Mouse (Mus musculus) heart, embryonic 11.5 days (tissue): ENCODE measurements around the gene Ccl24. TPM values are rescaled to one million over a fixed set of nuclear protein-coding genes. Genes with fewer than 3 reads are reported as not detected.

Experiments
- ATAC-seq: fragments of 200-750 bp; cut with Nextera tagmentation; replicated peaks from 2 replicates; pipeline ENCODE4 v1.8.0; 2017; ENCODE audit warnings: moderate library complexity; ENCODE audit not compliant: insufficient number of reproducible peaks, low FRiP score, low TSS enrichment
- H3K27ac ChIP-seq: fragments of 300-500 bp; sonication (generic); 2 replicates; pipeline ENCODE4 v1.5.1; 2014; ENCODE audit warnings: mild to moderate bottlenecking, low read depth, low read length
- H3K27me3 ChIP-seq: fragments of 300-500 bp; sonication (generic); 2 replicates; pipeline ENCODE4 v1.6.1; 2014; ENCODE audit warnings: mild to moderate bottlenecking, low read length, mixed read lengths; ENCODE audit not compliant: control insufficient read depth, insufficient read depth
- H3K36me3 ChIP-seq: fragments of 300-500 bp; sonication (generic); 2 replicates; pipeline ENCODE4 v1.6.1; 2014; ENCODE audit warnings: mild to moderate bottlenecking, low read length, moderate library complexity, mixed read lengths; ENCODE audit not compliant: control insufficient read depth, insufficient read depth
- H3K4me1 ChIP-seq: fragments of 300-500 bp; sonication (generic); 2 replicates; pipeline ENCODE4 v1.6.1; 2014; ENCODE audit warnings: low read length; ENCODE audit not compliant: control insufficient read depth, insufficient read depth
- H3K4me2 ChIP-seq: fragments of 300-500 bp; sonication (generic); 2 replicates; pipeline ENCODE4 v1.6.1; 2014; ENCODE audit warnings: mild to moderate bottlenecking, moderate library complexity
- H3K4me3 ChIP-seq: fragments of 300-500 bp; sonication (generic); 2 replicates; pipeline ENCODE4 v1.5.1; 2014; ENCODE audit warnings: low read depth, low read length
- H3K9ac ChIP-seq: fragments of 300-500 bp; sonication (generic); 2 replicates; pipeline ENCODE4 v1.6.1; 2014; ENCODE audit warnings: mild to moderate bottlenecking, low read depth, low read length, moderate library complexity
- H3K9me3 ChIP-seq: fragments of 300-500 bp; sonication (generic); replicated peaks from 2 replicates; pipeline ENCODE4 v1.6.1; 2016; ENCODE audit warnings: low read length; ENCODE audit not compliant: control insufficient read depth
- WGBS: fragments of 180-500 bp; shearing (Covaris S2); extraction: QIAGEN DNeasy Blood & Tissue Kit; methylation state at CpG from one replicate; pipeline ENCODE4 v1.1.7; 2014; ENCODE audit not compliant: insufficient replicate concordance; 5-methylcytosine and 5-hydroxymethylcytosine counted together
- polyA plus RNA-seq: library from polyadenylated mRNA; unstranded; fragments of >200 nt; fragmentation: Nextera tagmentation; extraction: Ambion mirVana; gene quantifications from 2 replicates; pipeline ENCODE4 v1.2.1, GENCODE M21; 2014

Ccl24 gene
- polyA plus RNA-seq, 1 experiment from 2014 or later: 0.93 TPM

GRCm38 (mm10) chr5:135557051-135557450 lies 15.8 kb downstream of the Ccl24 start:
- WGBS: 18% methylated on average over 4 of the region's 4 CpGs
- Histone ChIP-seq H3K27me3 (no peaks in the 10 kb centered on the region), H3K9me3 (no peaks in the 10 kb centered on the region), H3K36me3 (no peaks in the 10 kb centered on the region), H3K9ac (no peak overlapping the region), H3K4me2 (no peak overlapping the region), H3K4me1 (no peaks in the 10 kb centered on the region), H3K27ac (no peak overlapping the region), H3K4me3 (no peak overlapping the region)
- ATAC-seq: no peak

DNA sequence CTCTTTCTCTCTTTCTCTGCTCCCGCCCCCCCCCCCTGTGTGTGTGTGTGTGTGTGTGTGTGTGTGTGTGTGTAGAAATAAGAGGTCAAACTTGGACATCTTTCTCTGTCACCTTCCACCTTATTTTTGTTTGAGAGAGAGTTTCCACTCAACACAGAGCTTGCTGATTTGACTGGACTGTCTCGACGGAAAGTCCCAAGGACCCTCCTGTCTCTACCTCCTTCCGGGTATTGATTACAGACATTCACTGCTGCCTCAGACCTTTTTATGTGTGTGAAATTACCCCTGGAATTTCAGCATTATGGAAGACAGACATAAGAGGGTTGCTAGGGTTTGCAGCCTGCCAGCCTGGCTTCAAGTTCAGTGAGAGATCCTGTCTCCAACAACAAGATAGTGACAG lies 16.6 kb downstream of the Ccl24 start:
- Histone ChIP-seq H3K4me3 (no peak overlapping the region), H3K4me1 (no peaks in the 10 kb centered on the region), H3K9me3 (no peaks in the 10 kb centered on the region), H3K27ac (no peak overlapping the region), H3K36me3 (no peaks in the 10 kb centered on the region), H3K4me2 (no peak overlapping the region), H3K9ac (no peak overlapping the region), H3K27me3 (no peaks in the 10 kb centered on the region)
- WGBS: 75% methylated on average over 3 of the region's 4 CpGs
- no peak for ATAC-seq

DNA sequence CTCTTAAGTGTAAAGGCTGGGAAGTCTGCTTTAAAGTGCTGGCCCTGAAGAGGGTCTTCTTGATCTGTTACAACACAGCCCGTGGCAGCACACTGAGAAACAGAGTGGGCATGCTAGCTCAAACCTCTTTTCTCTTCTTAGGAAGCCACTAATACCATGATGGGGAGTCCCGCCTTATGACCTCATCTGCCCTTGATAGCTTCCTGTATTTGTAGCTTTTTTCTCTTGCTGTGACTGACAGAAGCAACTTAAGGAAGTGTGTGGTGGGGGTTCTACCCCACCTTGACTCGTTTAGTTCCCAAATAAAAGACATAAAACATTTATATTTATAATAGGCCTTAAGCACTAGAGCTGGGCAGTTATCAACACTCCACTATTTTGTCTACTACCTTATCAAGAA lies 21.3 kb downstream of the Ccl24 start:
- no peak overlapping the region for H3K27ac ChIP-seq
- no peak overlapping the region for H3K4me3 ChIP-seq
- H3K27me3 ChIP-seq: no peaks in the 10 kb centered on the region
- no peaks in the 10 kb centered on the region for H3K36me3 ChIP-seq
- WGBS: 65% methylated on average over 3 of the region's 3 CpGs
- H3K4me2 ChIP-seq: no peak overlapping the region
- no peak for ATAC-seq
- H3K4me1 ChIP-seq: no peaks in the 10 kb centered on the region
- H3K9me3 ChIP-seq: no peaks in the 10 kb centered on the region
- no peak overlapping the region for H3K9ac ChIP-seq

GRCm38 (mm10) chr5:135550910-135551309 lies 21.9 kb downstream of the Ccl24 start:
- H3K9me3 ChIP-seq: no peaks in the 10 kb centered on the region
- H3K9ac ChIP-seq: no peak overlapping the region
- WGBS: 23% methylated on average over 3 of the region's 3 CpGs
- no peak overlapping the region for H3K27ac ChIP-seq
- no peak for ATAC-seq
- no peak overlapping the region for H3K4me2 ChIP-seq
- H3K36me3 ChIP-seq: no peaks in the 10 kb centered on the region
- H3K27me3 ChIP-seq: no peaks in the 10 kb centered on the region
- no peak overlapping the region for H3K4me3 ChIP-seq
- no peaks in the 10 kb centered on the region for H3K4me1 ChIP-seq

DNA sequence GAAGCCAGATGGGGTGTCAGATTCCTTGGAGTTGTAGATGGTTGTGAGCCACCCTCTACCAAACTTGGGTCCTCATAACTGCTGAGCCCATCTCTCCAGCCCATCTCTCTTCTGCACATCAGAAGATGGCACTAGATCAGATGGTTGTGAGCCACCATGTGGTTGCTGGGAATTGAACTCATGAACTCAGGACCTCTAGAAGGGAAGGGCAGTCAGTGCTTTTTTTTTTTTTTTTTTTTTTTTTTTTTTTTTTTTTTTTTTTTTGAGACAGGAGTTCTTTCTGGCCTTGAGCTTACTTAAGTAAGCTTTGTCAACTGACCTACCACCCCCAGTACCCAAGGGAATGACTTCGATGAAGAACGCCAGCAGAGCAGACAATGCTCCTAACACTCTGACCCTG lies 24.9 kb downstream of the Ccl24 start:
- no peak overlapping the region for H3K9ac ChIP-seq
- H3K4me3 ChIP-seq: no peak overlapping the region
- H3K27ac ChIP-seq: no peak overlapping the region
- 0 out of 2 replicates have a peak, but pooled peaks cover 2% of the 10 kb centered on the region for H3K4me1 ChIP-seq
- H3K36me3 ChIP-seq: no peaks in the 10 kb centered on the region
- no peaks in the 10 kb centered on the region for H3K27me3 ChIP-seq
- H3K4me2 ChIP-seq: no peak overlapping the region
- 88% methylated on average over 2 of the region's 2 CpGs for WGBS
- H3K9me3 ChIP-seq: no peaks in the 10 kb centered on the region
- ATAC-seq: no peak

GRCm38 (mm10) chr5:135544865-135545797 lies 27.7 kb downstream of the Ccl24 start, which contains the start of gene Hip1:
TSS of gene Hip1 (minus strand) at chr5:135545120.
- WGBS: under 1% methylated on average over 45 of the region's 46 CpGs
- ATAC-seq: peak; percentile 99
- H3K4me1 ChIP-seq: peaks cover 2% of the 10 kb centered on the region; the same call in 1 of the 2 replicates

GRCm38 (mm10) chr5:135544032-135544558 lies 28.8 kb downstream of the Ccl24 start:
- no peak for ATAC-seq
- Histone ChIP-seq H3K36me3 (no peaks in the 10 kb centered on the region), H3K27ac (0 out of 2 replicates have a peak overlapping the region, but pooled peaks have one; percentile 10), H3K4me1 (peaks cover 2% of the 10 kb centered on the region; the same call in 1 of the 2 replicates), H3K4me2 (peak overlapping the region; percentile 98), H3K9me3 (no peaks in the 10 kb centered on the region), H3K4me3 (peak overlapping the region; percentile 80), H3K27me3 (no peaks in the 10 kb centered on the region), H3K9ac (peak overlapping the region; percentile 74)
- WGBS: 5% methylated on average over 15 of the region's 15 CpGs

More at GRCm38 (mm10) chr5:135544865-135545797, 27.7 kb downstream of the Ccl24 start, which contains the start of gene Hip1:
- peak within 1 kb of the TSS; percentile 80 for H3K4me3 ChIP-seq
- H3K9me3 ChIP-seq: no peaks in the 10 kb centered on the region
- no peaks in the 10 kb centered on the region for H3K27me3 ChIP-seq
- peak within 1 kb of the TSS; percentile 98 for H3K4me2 ChIP-seq
- peak within 1 kb of the TSS; percentile 74 for H3K9ac ChIP-seq
- 0 out of 2 replicates have a peak within 1 kb of the TSS, but pooled peaks have one; percentile 10 for H3K27ac ChIP-seq
- no peaks in the 10 kb centered on the region for H3K36me3 ChIP-seq

- WGBS: 75% methylated on average over 10 of the region's 10 CpGs
- no peak overlapping the region for H3K27ac ChIP-seq
These were observed 35.0 kb downstream of the Ccl24 start for GRCm38 (mm10) chr5:135537794-135538214.

More at GRCm38 (mm10) chr5:135537794-135538214, 35.0 kb downstream of the Ccl24 start:
- Histone ChIP-seq H3K27me3 (no peaks in the 10 kb centered on the region), H3K9me3 (no peaks in the 10 kb centered on the region), H3K9ac (no peak overlapping the region), H3K36me3 (no peaks in the 10 kb centered on the region), H3K4me2 (no peak overlapping the region), H3K4me3 (no peak overlapping the region), H3K4me1 (no peaks in the 10 kb centered on the region; the same call in 1 of the 2 replicates)
- no peak for ATAC-seq
